Mouse (Mus musculus) G1E (cell line): ENCODE measurements around the gene Sapcd2.

ENCODE experiments used
- CTCF ChIP-seq: IDR thresholded peaks from 2 replicates; pipeline ENCODE4 v1.5.1; 2012; ENCODE audit warnings: low read depth, low read length, inconsistent platforms, mixed read lengths
- POLR2AphosphoS5 ChIP-seq: IDR thresholded peaks from 2 replicates; pipeline ENCODE4 v1.6.1; 2012; ENCODE audit warnings: low read depth, low read length, inconsistent platforms; ENCODE audit not compliant: insufficient replicate concordance

- TF ChIP-seq CTCF, result no peak
- no peak for TF ChIP-seq POLR2AphosphoS5
Observed at GRCm38 (mm10) chr2:25369996-25370395, 2.1 kb upstream of the Sapcd2 start.
